Mouse (Mus musculus) heart, adult 2 months (tissue): ENCODE results near the gene Gm47791.

Experiments
- CTCF ChIP-seq: fragments of 200-600 bp; IDR thresholded peaks from 2 replicates; pipeline ENCODE4 v1.8.1; 2022; ENCODE audit warnings: antibody characterized with exemption, mild to moderate bottlenecking, moderate library complexity
- EP300 ChIP-seq: fragments of 200-500 bp; IDR thresholded peaks from 2 replicates; pipeline ENCODE4 v1.6.1; 2011; ENCODE audit warnings: low read depth, low read length, control low read depth; ENCODE audit not compliant: insufficient read depth

DNA sequence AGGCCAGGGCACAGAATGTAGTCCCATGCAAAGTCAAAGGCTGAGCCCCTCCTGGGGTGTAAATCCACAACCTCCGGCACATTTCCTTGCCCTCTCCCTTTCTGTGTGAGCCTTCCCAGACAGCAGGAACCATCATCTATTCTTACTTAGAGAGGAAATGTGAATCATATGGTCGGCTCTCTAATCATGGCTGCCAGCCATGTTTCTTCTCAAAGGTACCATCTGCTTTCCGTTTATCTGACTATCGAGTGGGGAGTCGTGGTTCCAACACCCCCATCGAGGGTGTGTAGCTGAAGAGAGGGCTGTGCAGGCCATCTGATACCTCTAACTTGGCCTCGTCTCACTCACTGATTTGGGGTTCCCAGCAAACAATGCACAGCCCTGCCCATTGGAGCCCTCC, 17.0 kb upstream of the Gm47791 start:
- no peak for TF ChIP-seq EP300
- no peak for TF ChIP-seq CTCF
